Mouse (Mus musculus) CH12.LX (cell line): ENCODE measurements around the gene Arhgap35. TPM values are rescaled to one million over a fixed set of nuclear protein-coding genes. Genes with fewer than 3 reads are reported as not detected.

Experiments
- DNase-seq: peaks from one replicate; pipeline ENCODE4 v3.0.0-alpha.2; 2013; ENCODE audit errors: extremely low read depth
- H3K27ac ChIP-seq: 2 replicates; pipeline ENCODE4 v1.5.1; 2012; ENCODE audit warnings: low read depth, mild to moderate bottlenecking, control low read depth, moderate library complexity; ENCODE audit not compliant: insufficient read depth
- H3K27me3 ChIP-seq: replicated peaks from 2 replicates; pipeline ENCODE3; 2012; ENCODE audit warnings: inconsistent platforms
- H3K36me3 ChIP-seq, 2 experiments: replicated peaks in 1 of 2; 2 replicates each; pipeline versions ENCODE3 to v1.6.1; 2012; ENCODE audit warnings: inconsistent platforms in 1 of 2, low read length in 1 of 2, mild to moderate bottlenecking in 1 of 2, mixed read lengths in 1 of 2, moderate library complexity in 1 of 2; ENCODE audit not compliant: control insufficient read depth in 1 of 2, insufficient read depth in 1 of 2
- H3K4me1 ChIP-seq, 2 experiments: 2 replicates each; pipeline ENCODE4 v1.6.1; 2012; ENCODE audit warnings: inconsistent platforms in 1 of 2, moderate library complexity in 1 of 2; ENCODE audit not compliant: insufficient read depth in 2 of 2, control insufficient read depth in 1 of 2
- H3K4me2 ChIP-seq: 2 replicates; pipeline ENCODE4 v1.6.1; 2012; ENCODE audit warnings: low read depth, mild to moderate bottlenecking, control low read depth; ENCODE audit not compliant: poor library complexity, insufficient read depth, severe bottlenecking
- H3K4me3 ChIP-seq, 3 experiments: fragments of 150-350 bp in 1 of 3; sonication (generic) in 1 of 3; replicated peaks in 1 of 3; 2 replicates each; pipeline versions ENCODE3 to v1.5.1; 2011 to 2012; ENCODE audit warnings: low read depth in 2 of 3, low read length in 2 of 3, mild to moderate bottlenecking in 2 of 3, moderate library complexity in 2 of 3, control low read depth in 1 of 3, improper control_type of control experiment in 1 of 3, inconsistent platforms in 1 of 3, mixed read lengths in 1 of 3; ENCODE audit not compliant: poor library complexity in 1 of 3
- H3K79me2 ChIP-seq: replicated peaks from 2 replicates; pipeline ENCODE4 v1.6.1; 2012; ENCODE audit warnings: mild to moderate bottlenecking, moderate library complexity; ENCODE audit not compliant: control insufficient read depth, poor library complexity, insufficient read depth, severe bottlenecking; ENCODE audit errors: extremely low read depth
- H3K9ac ChIP-seq: 2 replicates; pipeline ENCODE4 v1.6.1; 2012; ENCODE audit warnings: low read depth, mild to moderate bottlenecking, control low read depth, moderate library complexity; ENCODE audit not compliant: insufficient read depth
- H3K9me3 ChIP-seq: replicated peaks from 2 replicates; pipeline ENCODE3; 2012; ENCODE audit warnings: low read length, inconsistent platforms, mixed read lengths
- CHD1 ChIP-seq: IDR thresholded peaks from 2 replicates; pipeline ENCODE4 v1.6.1; 2012; ENCODE audit warnings: low read depth, low read length, improper control_type of control experiment, inconsistent platforms
- CTCF ChIP-seq, 2 experiments: IDR thresholded peaks in 1 of 2; conservative IDR thresholded peaks in 1 of 2; 2 replicates each; pipeline ENCODE4 v1.5.1; 2011 to 2012; ENCODE audit warnings: low read depth in 2 of 2, low read length in 2 of 2, improper control_type of control experiment in 1 of 2, inconsistent platforms in 1 of 2, mild to moderate bottlenecking in 1 of 2, moderate library complexity in 1 of 2
- ELF1 ChIP-seq: IDR thresholded peaks from 2 replicates; pipeline ENCODE4 v1.6.1; 2014; ENCODE audit warnings: low read depth, mild to moderate bottlenecking, inconsistent platforms, low read length, improper control_type of control experiment
- ETS1 ChIP-seq: conservative IDR thresholded peaks from 2 replicates; pipeline ENCODE4 v1.6.1; 2012; ENCODE audit warnings: low read depth, mild to moderate bottlenecking, inconsistent platforms, low read length, improper control_type of control experiment, moderate library complexity
- HCFC1 ChIP-seq: IDR thresholded peaks from 2 replicates; pipeline ENCODE4 v1.6.1; 2012; ENCODE audit warnings: low read depth, mild to moderate bottlenecking, inconsistent platforms, low read length, improper control_type of control experiment
- IRF4 ChIP-seq: IDR thresholded peaks from 2 replicates; pipeline ENCODE4 v1.6.1; 2014; ENCODE audit warnings: low read depth, mild to moderate bottlenecking, inconsistent platforms, low read length, improper control_type of control experiment
- JUND ChIP-seq: conservative IDR thresholded peaks from 2 replicates; pipeline ENCODE4 v1.6.1; 2011; ENCODE audit warnings: low read depth, low read length, improper control_type of control experiment
- MAZ ChIP-seq: IDR thresholded peaks from 2 replicates; pipeline ENCODE4 v1.6.1; 2012; ENCODE audit warnings: low read depth, mild to moderate bottlenecking, inconsistent platforms, low read length, improper control_type of control experiment, moderate library complexity
- MEF2A ChIP-seq: IDR thresholded peaks from 2 replicates; pipeline ENCODE4 v1.6.1; 2014; ENCODE audit warnings: low read depth, mild to moderate bottlenecking, inconsistent platforms, low read length, improper control_type of control experiment, borderline replicate concordance
- MXI1 ChIP-seq: IDR thresholded peaks from 2 replicates; pipeline ENCODE4 v1.6.1; 2011; ENCODE audit warnings: mild to moderate bottlenecking, low read depth, low read length, improper control_type of control experiment
- MYC ChIP-seq: IDR thresholded peaks from 2 replicates; pipeline ENCODE4 v1.6.1; 2011; ENCODE audit warnings: low read depth, mild to moderate bottlenecking, improper control_type of control experiment, low read length
- PAX5 ChIP-seq: IDR thresholded peaks from 2 replicates; pipeline ENCODE4 v1.6.1; 2012; ENCODE audit warnings: low read length, inconsistent platforms, mixed read lengths
- POLR2AphosphoS2 ChIP-seq: IDR thresholded peaks from 2 replicates; pipeline ENCODE4 v1.6.1; 2011; ENCODE audit warnings: low read depth, low read length, improper control_type of control experiment
- RAD21 ChIP-seq: IDR thresholded peaks from 2 replicates; pipeline ENCODE4 v1.6.1; 2011; ENCODE audit warnings: low read depth, mild to moderate bottlenecking, low read length, improper control_type of control experiment, moderate library complexity
- RCOR1 ChIP-seq: conservative IDR thresholded peaks from 2 replicates; pipeline ENCODE4 v1.6.1; 2012; ENCODE audit warnings: low read depth, mild to moderate bottlenecking, inconsistent platforms, low read length, improper control_type of control experiment
- SIN3A ChIP-seq: IDR thresholded peaks from 2 replicates; pipeline ENCODE4 v1.6.1; 2012; ENCODE audit warnings: low read length, improper control_type of control experiment, inconsistent platforms
- SMC3 ChIP-seq: IDR thresholded peaks from 2 replicates; pipeline ENCODE4 v1.6.1; 2011; ENCODE audit warnings: low read depth, low read length, improper control_type of control experiment
- TCF12 ChIP-seq: IDR thresholded peaks from 2 replicates; pipeline ENCODE4 v1.6.1; 2014; ENCODE audit warnings: low read depth, mild to moderate bottlenecking, inconsistent platforms, low read length, improper control_type of control experiment
- UBTF ChIP-seq: IDR thresholded peaks from 2 replicates; pipeline ENCODE4 v1.6.1; 2012; ENCODE audit warnings: low read depth, mild to moderate bottlenecking, inconsistent platforms, low read length, improper control_type of control experiment, moderate library complexity
- ZKSCAN1 ChIP-seq: IDR thresholded peaks from 2 replicates; pipeline ENCODE4 v1.6.1; 2012; ENCODE audit warnings: low read depth, inconsistent platforms, low read length, improper control_type of control experiment, borderline replicate concordance
- dilution Hi-C: fragments of 300-500 bp; cut with MboI; formaldehyde crosslinking; loops from 2 replicates; pipeline ENCODE4 v1.14.3; 2020; ENCODE audit warnings: low sequenced_read_pairs; ENCODE audit not compliant: extremely low pct_unique_long_range_greater_than_20kb, extremely low pct_ligation_motif_present
- in situ Hi-C: fragments of 300-500 bp; cut with MboI; formaldehyde crosslinking; loops from 3 replicates; pipeline ENCODE4 v1.14.3; 2019; ENCODE audit warnings: low sequenced_read_pairs, low pct_ligation_motif_present, low pct_unique_long_range_greater_than_20kb, mixed read lengths
- polyA plus RNA-seq: library from polyadenylated mRNA; unstranded; fragments of >175 nt; gene quantifications from 2 replicates; pipeline ENCODE4 v1.2.1, GENCODE M21; 2012; ENCODE audit warnings: low read depth; ENCODE audit not compliant: insufficient read length
- total RNA-seq, 2 experiments: library from RNA; depleted of rRNA; stranded (reverse); fragments of 300-350 nt in 1 of 2; fragments of >200 nt in 1 of 2; gene quantifications; 2 replicates each; pipeline ENCODE4 v1.2.3; 2012 to 2014

The Arhgap35 gene
- total and polyA plus RNA-seq, 3 experiments: 3.0 to 7.2 (median 5.3) TPM

- in situ Hi-C loops: no loop called here
- Histone ChIP-seq H3K4me2 (no peak overlapping the region), H3K9me3 (peaks cover 6% of the 10 kb centered on the region), H3K9ac (no peak overlapping the region), H3K36me3 (no peaks in the 10 kb centered on the region), H3K27ac (no peak overlapping the region), H3K79me2 (no peaks in the 10 kb centered on the region), H3K27me3 (peaks cover 8% of the 10 kb centered on the region), H3K4me3 (no peak overlapping the region), H3K4me1 (peaks cover 0 to 5% of the 10 kb centered on the region in 2 experiments; a peak in 1 of 4 replicates)
- no peak for DNase-seq
- TF ChIP-seq JUND (no peak), MXI1 (no peak), MAZ (no peak), CHD1 (no peak), RCOR1 (no peak), PAX5 (no peak), MEF2A (no peak), ELF1 (no peak), RAD21 (no peak)
- dilution Hi-C loops: no loop called here
Measured at GRCm38 (mm10) chr7:16621066-16621622, 6.4 kb upstream of the Arhgap35 start.

- H3K4me1 ChIP-seq: peaks cover 3 to 10% of the 10 kb centered on the region in 2 experiments; a peak in 2 of 4 replicates
- no peaks in the 10 kb centered on the region; the same call in 1 of the 2 replicates for H3K79me2 ChIP-seq
- H3K4me3 ChIP-seq: peak overlapping the region in 2 of 3 experiments; percentile 17 to 45
- peaks cover 6% of the 10 kb centered on the region for H3K9me3 ChIP-seq
- no peak overlapping the region for H3K27ac ChIP-seq
- H3K9ac ChIP-seq: peak overlapping the region; percentile 46
- H3K36me3 ChIP-seq: no peaks in the 10 kb centered on the region
- in situ Hi-C loops: loop anchor here (5.0 kb wide), 1 partner anchor 111 kb away; no protein-coding TSS in a partner anchor
- 0 out of 2 replicates have a peak, but pooled peaks have one; percentile 13 for TF ChIP-seq HCFC1
- 0 out of 2 replicates have a peak, but pooled peaks have one; percentile 25 for TF ChIP-seq IRF4
- TF ChIP-seq ETS1: no peak
- peak in 1 of 2 experiments; percentile 89; a peak in 2 of 4 replicates for TF ChIP-seq CTCF (conservative IDR thresholded peaks at IDR 0.05 in 1 of 2, IDR thresholded peaks at IDR 0.05 in 1 of 2; ENCODE audit: low read depth in 2 of 2, low read length in 2 of 2)
- TF ChIP-seq ZKSCAN1: no peak
- no peak for TF ChIP-seq UBTF
- no peak for TF ChIP-seq SIN3A
- TF ChIP-seq CHD1: no peak
- TF ChIP-seq MYC: no peak
- no peak for TF ChIP-seq POLR2AphosphoS2
- TF ChIP-seq TCF12: no peak
- TF ChIP-seq SMC3: peak; percentile 70
- TF ChIP-seq RAD21: peak; percentile 86
- H3K27me3 ChIP-seq: peaks cover 8% of the 10 kb centered on the region
- peak; percentile 41 for DNase-seq
- dilution Hi-C loops: no loop called here
- peak overlapping the region; percentile 76 for H3K4me2 ChIP-seq
Measured at GRCm38 (mm10) chr7:16618661-16619211, 3.9 kb upstream of the Arhgap35 start.
